Mouse (Mus musculus): ENCODE measurements at regions not wholly inside any gene's neighbourhood (a gene's known extent, or its start where the extent isn't known, plus 50 kb on each side); places are given as distances from the start of the nearest gene placed in this dataset.
A peak's percentile ranks its signal among the peaks of the same experiment; 100 is the strongest.
"Not testable (repeated sequence)": the region's sequence is repeated elsewhere in the genome, so short reads cannot be mapped to it uniquely, and the experiment has no call there.

- H3K27ac ChIP-seq (ENCODE audit: insufficient read depth, low read depth, low read length); H3K4me1 ChIP-seq (ENCODE audit: control insufficient read depth, insufficient read depth, low read length); H3K4me3 ChIP-seq (ENCODE audit: insufficient read depth, low read length): not testable (repeated sequence)
Measured at GRCm38 (mm10) chr13:12940911-12941310, 64.3 kb downstream of the Prl2c2 start.

DNA sequence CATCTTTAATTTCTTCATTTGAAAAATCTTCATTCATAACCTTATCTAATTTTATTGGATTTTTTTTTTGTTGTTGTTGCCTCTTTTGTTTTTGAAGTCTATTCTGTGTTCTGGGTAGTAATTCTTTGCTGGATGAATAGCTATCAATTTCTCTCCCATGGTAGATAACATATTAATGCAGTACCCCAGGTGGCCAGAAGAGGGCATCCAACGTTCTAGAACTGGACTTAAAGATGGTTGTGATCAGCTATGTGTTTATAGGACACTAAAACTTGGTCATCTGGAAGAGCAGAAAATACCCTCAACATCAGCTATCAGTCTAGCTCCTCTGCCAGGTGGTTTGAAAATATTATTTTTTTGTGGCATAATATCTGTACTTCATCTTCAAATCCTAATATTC is 70.1 kb downstream of the Prl2c2 start:
- not testable (repeated sequence) for H3K4me3 ChIP-seq (ENCODE audit: insufficient read depth, low read length); H3K27ac ChIP-seq (ENCODE audit: insufficient read depth, low read depth, low read length); H3K4me1 ChIP-seq (ENCODE audit: control insufficient read depth, insufficient read depth, low read length)

DNA sequence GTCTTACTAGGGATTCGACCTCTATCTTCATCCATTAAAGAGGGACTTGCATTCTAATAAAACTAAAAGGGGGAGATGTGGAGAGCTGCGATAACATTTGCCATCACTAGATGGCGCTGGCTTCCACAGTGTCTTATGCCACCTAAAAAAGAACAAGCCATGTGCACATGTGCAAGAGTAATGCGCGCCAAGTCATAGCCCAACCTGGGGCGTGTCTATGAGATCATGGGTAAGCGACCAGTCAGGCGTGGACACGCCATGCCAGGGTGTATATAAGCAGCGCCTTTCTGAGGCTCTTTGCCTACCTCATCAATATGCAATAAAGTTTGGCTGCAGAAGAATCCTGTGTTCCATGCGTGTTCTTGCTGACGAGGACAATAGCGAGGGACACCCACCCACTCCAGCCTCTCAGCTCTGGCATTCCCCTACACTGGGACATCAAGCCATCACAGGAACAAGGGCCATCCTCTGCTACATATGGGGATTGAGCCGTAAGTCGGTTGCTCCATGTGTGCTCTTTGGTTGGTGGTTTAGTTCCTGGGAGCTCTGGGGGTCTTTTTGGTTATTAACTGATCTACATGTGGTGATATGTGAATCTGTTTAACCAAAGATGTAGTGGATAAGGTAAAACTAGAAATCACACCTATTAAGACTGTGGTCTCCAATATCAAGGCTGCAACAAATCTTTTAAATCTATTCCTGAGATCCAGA is 73.1 kb downstream of the Prl2c2 start:
- TF ChIP-seq CTCF (IDR thresholded peaks at IDR 0.05; ENCODE audit: low read depth, low read length), result peak; percentile 62
- H3K27ac ChIP-seq (ENCODE audit: insufficient read depth, low read depth, low read length); H3K4me3 ChIP-seq (ENCODE audit: insufficient read depth, low read length); H3K4me1 ChIP-seq (ENCODE audit: control insufficient read depth, insufficient read depth, low read length): not testable (repeated sequence)

GRCm38 (mm10) chr13:12930566-12930965 is 74.6 kb downstream of the Prl2c2 start:
- Histone ChIP-seq H3K27ac (ENCODE audit: insufficient read depth, low read depth, low read length) (no peak overlapping the region), H3K4me3 (ENCODE audit: insufficient read depth, low read length) (no peak overlapping the region)
- TF ChIP-seq CTCF (IDR thresholded peaks at IDR 0.05; ENCODE audit: low read depth, low read length) (no peak), POLR2A (IDR thresholded peaks at IDR 0.05; ENCODE audit: borderline replicate concordance, low read depth, low read length) (no peak)

DNA sequence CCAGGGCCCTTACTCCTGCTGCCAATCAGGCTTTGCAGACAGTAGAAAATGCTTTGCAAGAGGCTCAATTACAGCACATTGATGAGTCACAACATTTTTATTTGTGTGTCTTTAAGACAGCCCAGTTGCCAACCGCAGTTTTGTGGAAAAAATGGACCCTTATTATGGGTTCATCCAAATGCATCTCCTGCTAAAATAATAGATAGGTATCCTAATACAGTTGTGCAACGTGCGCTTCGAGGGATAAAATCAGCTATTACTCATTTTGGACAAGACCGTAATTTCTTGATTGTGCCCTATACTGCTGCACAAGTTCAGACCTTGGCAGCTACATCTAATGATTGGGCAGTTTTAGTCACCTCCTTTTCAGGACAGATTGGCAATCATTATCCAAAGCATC is 75.4 kb downstream of the Prl2c2 start:
- no peaks in the 10 kb centered on the region for H3K4me1 ChIP-seq (ENCODE audit: control insufficient read depth, insufficient read depth, low read length)
- TF ChIP-seq POLR2A (IDR thresholded peaks at IDR 0.05; ENCODE audit: borderline replicate concordance, low read depth, low read length) (no peak), CTCF (IDR thresholded peaks at IDR 0.05; ENCODE audit: low read depth, low read length) (no peak)
- no peak overlapping the region for H3K27ac ChIP-seq (ENCODE audit: insufficient read depth, low read depth, low read length)
- H3K4me3 ChIP-seq (ENCODE audit: insufficient read depth, low read length), result no peak overlapping the region

More at GRCm38 (mm10) chr13:12930566-12930965, 74.6 kb downstream of the Prl2c2 start:
- H3K4me1 ChIP-seq (ENCODE audit: control insufficient read depth, insufficient read depth, low read length), result no peaks in the 10 kb centered on the region

GRCm38 (mm10) chr13:12927587-12928345 is 77.4 kb downstream of the Prl2c2 start:
- TF ChIP-seq POLR2A (IDR thresholded peaks at IDR 0.05; ENCODE audit: borderline replicate concordance, low read depth, low read length) (no peak), CTCF (IDR thresholded peaks at IDR 0.05; ENCODE audit: low read depth, low read length) (no peak)
- Histone ChIP-seq H3K4me1 (ENCODE audit: control insufficient read depth, insufficient read depth, low read length) (no peaks in the 10 kb centered on the region), H3K4me3 (ENCODE audit: insufficient read depth, low read length) (no peak overlapping the region), H3K27ac (ENCODE audit: insufficient read depth, low read depth, low read length) (no peak overlapping the region)

DNA sequence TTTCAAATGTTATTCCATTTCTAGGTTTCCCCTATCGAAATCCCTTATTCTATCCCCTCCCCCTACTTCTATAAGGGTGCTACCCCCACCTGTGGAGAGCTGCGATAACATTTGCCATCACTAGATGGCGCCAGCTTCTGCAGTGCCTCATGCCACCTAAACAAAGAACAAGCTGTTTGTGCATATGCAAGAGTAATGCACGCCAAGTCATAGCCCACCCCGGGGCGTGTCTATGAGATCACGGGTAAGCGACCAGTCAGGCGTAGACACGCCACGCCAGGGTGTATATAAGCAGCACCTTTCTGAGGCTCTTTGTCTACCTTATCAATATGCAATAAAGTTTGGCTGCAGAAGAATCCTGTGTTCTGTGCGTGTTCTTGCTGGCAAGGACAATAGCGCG is 79.6 kb downstream of the Prl2c2 start:
- no peaks in the 10 kb centered on the region for H3K4me1 ChIP-seq (ENCODE audit: control insufficient read depth, insufficient read depth, low read length)
- no peak for TF ChIP-seq POLR2A (IDR thresholded peaks at IDR 0.05; ENCODE audit: borderline replicate concordance, low read depth, low read length)
- peak; percentile 72 for TF ChIP-seq CTCF (IDR thresholded peaks at IDR 0.05; ENCODE audit: low read depth, low read length)
- H3K27ac ChIP-seq (ENCODE audit: insufficient read depth, low read depth, low read length), result no peak overlapping the region
- H3K4me3 ChIP-seq (ENCODE audit: insufficient read depth, low read length), result no peak overlapping the region

GRCm38 (mm10) chr13:12912902-12913301 is 92.3 kb downstream of the Prl2c2 start:
- Histone ChIP-seq H3K4me1 (ENCODE audit: control insufficient read depth, insufficient read depth, low read length) (no peaks in the 10 kb centered on the region), H3K4me3 (ENCODE audit: insufficient read depth, low read length) (no peak overlapping the region), H3K27ac (ENCODE audit: insufficient read depth, low read depth, low read length) (no peak overlapping the region)
- TF ChIP-seq CTCF (IDR thresholded peaks at IDR 0.05; ENCODE audit: low read depth, low read length) (no peak), POLR2A (IDR thresholded peaks at IDR 0.05; ENCODE audit: borderline replicate concordance, low read depth, low read length) (no peak)

- H3K4me1 ChIP-seq (ENCODE audit: control insufficient read depth, insufficient read depth, low read length), result no peaks in the 10 kb centered on the region
- TF ChIP-seq CTCF (IDR thresholded peaks at IDR 0.05; ENCODE audit: low read depth, low read length) (no peak), POLR2A (IDR thresholded peaks at IDR 0.05; ENCODE audit: borderline replicate concordance, low read depth, low read length) (no peak)
- H3K27ac ChIP-seq (ENCODE audit: insufficient read depth, low read depth, low read length), result no peak overlapping the region
- no peak overlapping the region for H3K4me3 ChIP-seq (ENCODE audit: insufficient read depth, low read length)
Measured at GRCm38 (mm10) chr13:12906151-12906550, 99.0 kb downstream of the Prl2c2 start.

DNA sequence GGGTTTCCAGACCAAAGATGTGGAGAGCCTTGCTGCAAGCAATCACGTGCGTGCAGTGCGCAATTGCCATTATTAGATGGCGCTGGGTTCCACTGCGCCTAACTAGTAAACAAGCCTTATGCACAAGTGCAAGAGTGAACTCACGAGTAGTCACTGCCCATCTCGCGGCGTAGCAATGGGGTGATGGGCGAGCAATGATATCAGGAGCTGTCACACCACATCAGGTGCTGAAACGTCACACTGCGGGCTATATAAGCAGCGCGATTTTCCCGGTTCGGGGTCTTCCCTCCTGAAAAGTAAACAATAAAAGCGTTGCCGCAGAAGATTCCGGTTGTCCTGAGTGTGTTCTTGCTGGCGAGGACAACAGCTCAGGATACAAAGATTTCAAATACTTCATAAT is 89.8 kb upstream of the Prl2c3 start:
- H3K4me3 ChIP-seq (ENCODE audit: insufficient read depth, low read length); H3K27ac ChIP-seq (ENCODE audit: insufficient read depth, low read depth, low read length); H3K4me1 ChIP-seq (ENCODE audit: control insufficient read depth, insufficient read depth, low read length): not testable (repeated sequence)

DNA sequence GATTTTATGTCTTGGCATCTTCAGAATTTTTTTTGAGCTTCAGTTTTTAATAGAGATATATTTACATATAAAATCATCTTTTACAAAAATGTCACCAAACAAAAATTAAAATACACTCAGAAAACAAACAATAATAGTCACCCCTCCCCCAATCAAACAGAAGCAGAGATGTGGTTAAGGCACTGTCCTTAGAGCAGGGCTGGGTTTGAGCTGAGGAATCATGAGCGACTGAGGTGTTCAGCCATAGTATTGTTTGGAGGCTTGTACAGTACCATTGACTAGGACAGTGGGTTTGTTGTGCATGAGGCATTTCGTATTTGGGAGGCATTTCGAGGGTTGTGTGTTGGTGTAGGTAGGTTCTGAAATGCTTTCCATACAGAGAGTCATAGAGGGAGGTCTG is 79.6 kb upstream of the Prl2c3 start:
- not testable (repeated sequence) for H3K4me3 ChIP-seq (ENCODE audit: insufficient read depth, low read length); H3K27ac ChIP-seq (ENCODE audit: insufficient read depth, low read depth, low read length); H3K4me1 ChIP-seq (ENCODE audit: control insufficient read depth, insufficient read depth, low read length)

- not testable (repeated sequence) for H3K4me1 ChIP-seq (ENCODE audit: control insufficient read depth, insufficient read depth, low read length); H3K4me3 ChIP-seq (ENCODE audit: insufficient read depth, low read length); H3K27ac ChIP-seq (ENCODE audit: insufficient read depth, low read depth, low read length)
Measured at GRCm38 (mm10) chr13:12864946-12865345, 65.1 kb upstream of the Prl2c3 start.
